Mouse (Mus musculus) E14TG2a.4 (cell line): ENCODE measurements around the gene Oxct1.

Source experiments
- CTCF ChIP-seq: conservative IDR thresholded peaks from 2 replicates; pipeline ENCODE4 v1.5.1; 2014; ENCODE audit warnings: low read length
- NANOG ChIP-seq: IDR thresholded peaks from 2 replicates; pipeline ENCODE4 v1.6.1; 2014; ENCODE audit warnings: borderline replicate concordance, low read length, mixed read lengths
- POU5F1 ChIP-seq: IDR thresholded peaks from 2 replicates; pipeline ENCODE4 v1.6.1; 2014; ENCODE audit warnings: low read length, borderline replicate concordance

GRCm38 (mm10) chr15:3987981-3988380, 38.2 kb upstream of the Oxct1 start:
- TF ChIP-seq CTCF: peak; percentile 67
- TF ChIP-seq POU5F1: no peak
- TF ChIP-seq NANOG: no peak
